Mouse (Mus musculus) layer of hippocampus, adult 2 months (tissue): ENCODE measurements around the gene Fcho1. TPM values are rescaled to one million over a fixed set of nuclear protein-coding genes. Genes with fewer than 3 reads are reported as not detected.

ENCODE experiments used
- DNase-seq, 2 experiments: peaks; one replicate each; pipeline ENCODE4 v3.0.0; 2022; ENCODE audit warnings: low spot score in 2 of 2
- H3K27ac ChIP-seq: fragments of 200-600 bp; 2 replicates; pipeline ENCODE4 v1.8.1; 2022
- H3K4me3 ChIP-seq: fragments of 200-600 bp; 2 replicates; pipeline ENCODE4 v1.8.1; 2022; ENCODE audit warnings: mild to moderate bottlenecking
- CTCF ChIP-seq: fragments of 200-600 bp; conservative IDR thresholded peaks from 2 replicates; pipeline ENCODE4 v1.8.1; 2022; ENCODE audit warnings: antibody characterized with exemption, mild to moderate bottlenecking, moderate library complexity
- total RNA-seq, 2 experiments: library from RNA; stranded (reverse); gene quantifications; 2 replicates each; pipeline ENCODE4 v1.2.3; 2021

Fcho1 gene
- total RNA-seq, 2 experiments from 2014 or later, result 101 to 112 TPM

- H3K27ac ChIP-seq, result no peak overlapping the region
- no peak overlapping the region for H3K4me3 ChIP-seq
- DNase-seq, result no peak
- TF ChIP-seq CTCF, result no peak
Observed at GRCm38 (mm10) chr8:71659751-71660150, 65.8 kb downstream of the Fcho1 start.

- no peak for DNase-seq
- H3K27ac ChIP-seq, result no peak overlapping the region
- TF ChIP-seq CTCF, result no peak
- no peak overlapping the region for H3K4me3 ChIP-seq
Observed at GRCm38 (mm10) chr8:71658515-71659049, 66.9 kb downstream of the Fcho1 start.

Other genes starting within 250 kb of the Fcho1 start
- gene Ano8, start 239.8 kb downstream of the Fcho1 start, total RNA-seq, result 10 to 100 TPM; 52.9 to 55.3 TPM
- gene Gtpbp3, start 237.6 kb downstream of the Fcho1 start, total RNA-seq, result 10 to 100 TPM; 28.7 to 32.1 TPM
- 1 to 10 TPM; 7.3 to 7.7 TPM for gene Plvap, start 214.0 kb downstream of the Fcho1 start, total RNA-seq
- gene Ccdc194, start 200.0 kb downstream of the Fcho1 start, total RNA-seq, result not detected
- gene Bst2, start 188.3 kb downstream of the Fcho1 start, total RNA-seq, result 1 to 10 TPM; 3.4 to 5.0 TPM
- gene Mvb12a, start 182.8 kb downstream of the Fcho1 start, total RNA-seq, result 10 to 100 TPM; 33.8 to 34.9 TPM
- under 1 TPM; 0.22 to 0.31 TPM for gene Tmem221, start 166.8 kb downstream of the Fcho1 start, total RNA-seq
- not detected for gene Nxnl1, start 159.1 kb downstream of the Fcho1 start, total RNA-seq
- gene Slc27a1, start 156.8 kb downstream of the Fcho1 start, total RNA-seq, result 100 to 1,000 TPM; 125 to 126 TPM
- gene Pgls, start 133.5 kb downstream of the Fcho1 start, total RNA-seq, result 10 to 100 TPM; 27.5 to 34.4 TPM
- 1 to 10 TPM; 3.8 TPM for gene Fam129c, start 128.1 kb downstream of the Fcho1 start, total RNA-seq
- 10 to 100 TPM; 52.4 to 60.1 TPM for gene Colgalt1, start 114.7 kb downstream of the Fcho1 start, total RNA-seq
- gene Unc13a, start 54.0 kb downstream of the Fcho1 start, total RNA-seq, result 100 to 1,000 TPM; 263 to 264 TPM
- gene Jak3, start 49.4 kb downstream of the Fcho1 start, total RNA-seq, result 1 to 10 TPM; 5.3 TPM
- gene Insl3, start 36.5 kb downstream of the Fcho1 start, total RNA-seq, result 1 to 10 TPM in 1 of 2 experiments, not detected in 1; 2.1 TPM
- under 1 TPM; 0.72 to 0.81 TPM for gene B3gnt3, start 23.9 kb downstream of the Fcho1 start, total RNA-seq
- 10 to 100 TPM; 11.5 to 11.6 TPM for gene Zfp709, start 156.3 kb upstream of the Fcho1 start, total RNA-seq
- gene Zfp882, start 182.9 kb upstream of the Fcho1 start, total RNA-seq, result 10 to 100 TPM; 13.0 to 20.6 TPM
- 10 to 100 TPM; 26.5 to 26.6 TPM for gene Zfp617, start 182.9 kb upstream of the Fcho1 start, total RNA-seq
- 10 to 100 TPM; 17.8 to 18.9 TPM for gene Zfp961, start 225.3 kb upstream of the Fcho1 start, total RNA-seq